Mouse (Mus musculus) heart, embryonic 14.5 days (tissue): Measurements from ENCODE around the gene Cbln3. TPM values are rescaled to one million over a fixed set of nuclear protein-coding genes. Genes with fewer than 3 reads are reported as not detected.

Experiments used
- ATAC-seq: fragments of 200-750 bp; cut with Nextera tagmentation; 2 replicates; pipeline ENCODE4 v1.8.0; 2017; ENCODE audit warnings: low read depth, moderate TSS enrichment; ENCODE audit not compliant: insufficient number of reproducible peaks, insufficient read depth, low FRiP score
- H3K27ac ChIP-seq, 2 experiments: fragments of 200-500 bp in 1 of 2; fragments of 300-500 bp in 1 of 2; sonication (generic) in 1 of 2; replicated peaks in 1 of 2; 2 replicates each; pipeline ENCODE4 v1.5.1; 2012 to 2014; ENCODE audit warnings: low read depth in 2 of 2, low read length in 2 of 2, control low read depth in 1 of 2, mild to moderate bottlenecking in 1 of 2, mixed read lengths in 1 of 2; ENCODE audit not compliant: control insufficient read depth in 1 of 2, insufficient read depth in 1 of 2
- H3K27me3 ChIP-seq: fragments of 300-500 bp; sonication (generic); 2 replicates; pipeline ENCODE4 v1.6.1; 2014; ENCODE audit warnings: mild to moderate bottlenecking, low read length, control low read depth; ENCODE audit not compliant: control insufficient read depth, insufficient read depth
- H3K36me3 ChIP-seq: fragments of 300-500 bp; sonication (generic); 2 replicates; pipeline ENCODE4 v1.6.1; 2014; ENCODE audit warnings: mild to moderate bottlenecking, control low read depth, low read length, mixed read lengths; ENCODE audit not compliant: control insufficient read depth, insufficient read depth
- H3K4me1 ChIP-seq, 2 experiments: fragments of 200-500 bp in 1 of 2; fragments of 300-500 bp in 1 of 2; sonication (generic) in 1 of 2; 2 replicates each; pipeline ENCODE4 v1.6.1; 2012 to 2014; ENCODE audit warnings: low read length in 2 of 2, control low read depth in 1 of 2, mixed read lengths in 1 of 2; ENCODE audit not compliant: control insufficient read depth in 2 of 2, insufficient read depth in 2 of 2
- H3K4me2 ChIP-seq: fragments of 300-500 bp; sonication (generic); 2 replicates; pipeline ENCODE4 v1.6.1; 2014; ENCODE audit warnings: mild to moderate bottlenecking, low read length
- H3K4me3 ChIP-seq, 2 experiments: fragments of 200-500 bp in 1 of 2; fragments of 300-500 bp in 1 of 2; sonication (generic) in 1 of 2; 2 replicates each; pipeline ENCODE4 v1.5.1; 2012 to 2014; ENCODE audit warnings: low read length in 2 of 2, mild to moderate bottlenecking in 2 of 2, control low read depth in 1 of 2, low read depth in 1 of 2, moderate library complexity in 1 of 2; ENCODE audit not compliant: control insufficient read depth in 1 of 2, insufficient read depth in 1 of 2
- H3K9ac ChIP-seq: fragments of 300-500 bp; sonication (generic); 2 replicates; pipeline ENCODE4 v1.6.1; 2014; ENCODE audit warnings: mild to moderate bottlenecking, low read length
- H3K9me3 ChIP-seq: fragments of 300-500 bp; sonication (generic); 2 replicates; pipeline ENCODE4 v1.6.1; 2016; ENCODE audit warnings: low read length, control low read depth; ENCODE audit not compliant: control insufficient read depth
- WGBS: fragments of 180-500 bp; shearing (Covaris S2); extraction: QIAGEN DNeasy Blood & Tissue Kit; methylation state at CpG from one replicate; pipeline ENCODE4 v1.1.7; 2014; 5-methylcytosine and 5-hydroxymethylcytosine counted together
- polyA plus RNA-seq: library from polyadenylated mRNA; unstranded; fragments of >200 nt; fragmentation: Nextera tagmentation; extraction: Ambion mirVana; gene quantifications from 2 replicates; pipeline ENCODE4 v1.2.1, GENCODE M21; 2014

The Cbln3 gene
- polyA plus RNA-seq, 1 experiment from 2014 or later: 0.61 TPM

DNA sequence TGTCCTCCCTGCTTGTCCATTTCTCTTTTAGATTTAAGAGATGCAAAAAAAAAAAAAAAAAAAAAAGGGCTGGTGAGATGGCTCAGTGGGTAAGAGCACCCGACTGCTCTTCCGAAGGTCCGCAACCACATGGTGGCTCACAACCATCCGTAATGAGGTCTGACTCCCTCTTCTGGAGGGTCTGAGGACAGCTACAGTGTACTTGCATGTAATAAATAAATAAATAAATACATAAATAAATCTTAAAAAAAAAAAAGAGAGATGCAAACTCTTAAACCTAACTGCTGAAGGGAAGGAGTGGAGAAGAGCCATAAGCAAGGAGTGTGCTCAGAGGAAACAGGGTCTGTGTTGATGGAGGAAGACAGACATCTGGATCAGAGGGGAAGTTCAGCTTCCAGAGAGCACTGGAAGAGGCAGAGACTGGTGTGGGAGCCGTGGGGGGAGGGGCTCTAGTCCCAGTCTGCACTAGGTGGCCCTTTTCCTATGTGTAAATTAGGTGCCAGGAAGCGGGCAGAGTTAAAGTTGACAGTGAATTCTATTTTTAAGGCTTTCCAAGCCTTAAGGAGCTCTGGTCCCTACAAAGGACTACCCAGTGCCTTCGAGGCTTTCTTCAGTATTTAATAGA, 5.8 kb downstream of the Cbln3 start:
- WGBS: 13% methylated on average over 7 of the region's 7 CpGs
- no peak overlapping the region for H3K9ac ChIP-seq
- no peaks in the 10 kb centered on the region for H3K9me3 ChIP-seq
- peaks cover 13 to 21% of the 10 kb centered on the region in 2 experiments for H3K4me1 ChIP-seq
- ATAC-seq: no peak
- H3K27me3 ChIP-seq: no peaks in the 10 kb centered on the region
- H3K36me3 ChIP-seq: peaks cover under 1% of the 10 kb centered on the region; the same call in 1 of the 2 replicates
- no peak overlapping the region for H3K27ac ChIP-seq
- no peak overlapping the region for H3K4me3 ChIP-seq
- peak overlapping the region; percentile 35 for H3K4me2 ChIP-seq

DNA sequence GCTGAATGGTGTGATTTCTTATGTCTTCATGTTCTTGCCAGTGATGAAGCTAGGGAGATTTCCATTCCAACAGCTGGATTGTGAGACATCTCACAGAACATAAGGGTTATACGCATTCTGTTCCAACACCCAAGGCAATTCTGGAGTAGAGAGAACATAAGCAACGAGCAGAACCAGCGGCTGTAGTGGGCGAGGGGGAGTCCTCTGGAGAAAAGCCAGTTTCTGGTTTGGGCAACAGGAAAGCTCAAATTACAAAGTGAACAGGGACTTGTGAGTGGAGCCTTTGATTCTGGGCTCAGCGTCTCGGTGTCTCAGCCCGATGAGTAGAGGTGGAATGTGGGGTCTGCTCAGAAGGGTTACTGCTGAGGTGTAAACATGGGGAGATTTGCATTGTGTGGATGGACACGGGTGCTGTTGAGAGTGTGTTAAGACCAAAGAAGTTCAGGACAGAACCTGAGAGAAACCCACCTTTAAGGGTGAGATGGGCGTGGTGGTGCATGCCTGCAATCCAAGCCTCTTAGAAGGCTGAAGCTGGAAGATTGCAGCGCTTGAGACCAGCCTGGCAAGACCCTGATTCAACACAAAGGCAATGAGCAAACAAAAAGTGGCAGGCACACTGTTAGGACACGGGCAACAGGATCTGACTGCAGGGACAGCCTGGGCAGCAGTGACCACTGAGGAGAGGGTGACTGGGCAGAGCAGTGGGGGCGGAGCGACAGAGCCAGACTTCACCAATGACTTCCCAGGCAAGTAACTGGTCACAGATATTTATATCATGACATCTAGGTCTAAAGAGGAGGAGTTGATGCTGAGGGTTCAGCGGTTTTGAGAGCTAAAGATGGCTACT, 6.5 kb downstream of the Cbln3 start:
- Histone ChIP-seq H3K36me3 (peaks cover 8% of the 10 kb centered on the region), H3K27me3 (no peaks in the 10 kb centered on the region), H3K9ac (0 out of 2 replicates have a peak overlapping the region, but pooled peaks have one; percentile 16), H3K4me3 (no peak overlapping the region), H3K9me3 (no peaks in the 10 kb centered on the region), H3K4me2 (peak overlapping the region; percentile 35), H3K4me1 (peaks cover 15 to 26% of the 10 kb centered on the region in 2 experiments), H3K27ac (0 out of 4 replicates have a peak overlapping the region, but pooled peaks of 1 of the 2 experiments have one; percentile 6)
- 12% methylated on average over 14 of the region's 14 CpGs for WGBS
- ATAC-seq: no peak

DNA sequence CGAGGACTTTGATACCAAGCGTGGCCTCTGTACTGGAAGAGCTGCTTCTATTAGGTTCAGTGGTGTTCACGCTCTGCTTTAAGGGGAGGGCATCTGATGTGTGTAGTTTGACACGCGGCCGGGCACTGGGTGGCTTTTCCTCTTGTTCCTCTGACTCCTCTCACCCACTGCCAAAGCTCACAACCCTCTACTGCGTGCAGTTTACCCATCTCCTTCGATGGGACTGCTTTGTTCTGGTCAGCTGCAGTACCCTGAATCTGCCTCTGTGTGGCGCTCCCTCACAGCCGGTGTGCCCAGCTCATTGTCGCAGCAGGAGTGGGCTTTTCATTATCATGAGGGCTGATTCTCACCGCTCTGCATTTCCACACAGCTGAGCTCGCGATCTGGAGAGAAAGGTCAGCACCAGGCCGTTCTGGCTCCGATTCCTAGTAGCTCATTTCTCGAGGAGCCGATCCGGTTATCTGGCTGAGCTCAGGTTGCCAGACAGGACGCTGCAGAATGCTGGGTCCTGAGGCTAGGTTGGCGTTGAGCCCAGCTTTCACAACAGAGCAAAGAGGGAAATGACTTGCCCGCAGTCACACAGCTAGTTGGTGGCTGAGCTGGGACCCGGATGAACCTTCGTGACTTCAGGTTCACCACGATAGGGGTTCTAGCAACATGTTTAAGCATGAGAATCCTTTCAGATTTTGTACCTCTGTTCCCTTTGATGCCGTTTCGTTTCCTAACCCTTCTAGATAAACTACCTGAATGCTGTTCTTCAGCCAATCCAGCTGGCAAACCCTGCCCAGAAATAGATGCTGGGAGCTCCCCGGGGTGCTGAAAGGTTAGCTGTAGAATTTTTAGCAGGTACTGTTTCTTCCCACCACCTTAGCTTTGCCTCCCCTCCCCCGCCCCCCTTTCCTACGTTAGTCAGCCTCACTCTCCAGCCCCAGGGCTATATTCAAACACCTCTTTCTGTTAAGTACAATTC, 10.2 kb downstream of the Cbln3 start:
- no peak for ATAC-seq
- Histone ChIP-seq H3K27ac (peak overlapping the region in 1 of 2 experiments; percentile 7; a peak in 1 of 4 replicates), H3K4me1 (peaks cover 15 to 26% of the 10 kb centered on the region in 2 experiments), H3K9ac (peak overlapping the region; percentile 28; the same call in 1 of the 2 replicates), H3K4me2 (peak overlapping the region; percentile 50), H3K36me3 (peaks cover 45% of the 10 kb centered on the region), H3K9me3 (no peaks in the 10 kb centered on the region), H3K27me3 (no peaks in the 10 kb centered on the region), H3K4me3 (peak overlapping the region in 1 of 2 experiments; percentile 11; a peak in 2 of 4 replicates)
- WGBS: 11% methylated on average over 30 of the region's 30 CpGs

DNA sequence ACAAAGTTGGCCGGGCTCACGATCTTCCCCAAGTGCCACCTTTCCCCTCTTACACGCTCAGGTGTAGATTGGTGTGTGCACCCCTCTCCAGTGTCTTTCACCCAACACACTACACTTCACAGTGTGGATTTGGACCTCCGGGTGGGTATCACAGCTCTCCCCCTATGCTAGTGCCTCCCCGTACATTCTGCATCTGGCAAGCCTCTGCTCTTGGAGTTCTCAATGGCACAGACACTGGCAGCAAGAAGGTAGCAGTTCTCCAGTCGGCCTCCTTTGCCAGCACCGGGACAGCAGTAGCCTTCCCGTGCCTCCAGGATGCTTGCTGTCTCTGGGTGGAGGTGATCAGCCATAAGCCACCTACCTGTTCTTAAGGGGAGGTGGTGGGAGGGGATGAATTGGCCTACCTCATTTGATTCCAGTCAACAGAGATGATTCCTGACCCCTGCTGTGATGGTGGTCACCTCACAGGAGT, 10.9 kb downstream of the Cbln3 start:
- no peaks in the 10 kb centered on the region for H3K27me3 ChIP-seq
- H3K27ac ChIP-seq: no peak overlapping the region
- peak overlapping the region; percentile 28; the same call in 1 of the 2 replicates for H3K9ac ChIP-seq
- H3K4me2 ChIP-seq: peak overlapping the region; percentile 50
- H3K9me3 ChIP-seq: no peaks in the 10 kb centered on the region
- peaks cover 13 to 22% of the 10 kb centered on the region in 2 experiments for H3K4me1 ChIP-seq
- WGBS: 76% methylated on average over 8 of the region's 8 CpGs
- no peak overlapping the region for H3K4me3 ChIP-seq
- ATAC-seq: no peak
- H3K36me3 ChIP-seq: peaks cover 52% of the 10 kb centered on the region

DNA sequence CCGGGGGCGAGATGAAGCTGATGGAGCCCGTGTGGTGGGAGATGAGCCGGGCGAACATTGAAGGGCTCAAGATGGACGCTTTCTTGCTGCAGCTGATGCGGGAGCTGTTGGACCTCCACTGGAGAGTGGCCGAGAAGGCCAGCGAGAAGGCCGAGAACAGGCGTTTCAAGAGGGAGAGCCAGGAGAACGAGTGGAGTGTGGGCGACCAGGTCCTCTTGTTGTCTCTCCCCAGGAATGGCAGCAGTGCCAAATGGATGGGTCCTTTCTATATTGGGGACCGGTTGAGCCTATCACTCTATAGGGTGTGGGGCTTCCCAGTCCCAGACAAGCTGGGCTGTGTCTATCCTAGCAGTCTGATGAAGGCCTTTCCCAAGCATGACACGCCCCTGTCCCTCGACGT, 11.6 kb downstream of the Cbln3 start:
- peaks cover 9 to 17% of the 10 kb centered on the region in 2 experiments for H3K4me1 ChIP-seq
- no peak overlapping the region for H3K4me3 ChIP-seq
- 82% methylated on average over 17 of the region's 17 CpGs for WGBS
- H3K36me3 ChIP-seq: peaks cover 59% of the 10 kb centered on the region
- H3K4me2 ChIP-seq: no peak overlapping the region
- no peak overlapping the region for H3K27ac ChIP-seq
- H3K9me3 ChIP-seq: no peaks in the 10 kb centered on the region
- no peak overlapping the region for H3K9ac ChIP-seq
- H3K27me3 ChIP-seq: no peaks in the 10 kb centered on the region
- ATAC-seq: 0 out of 2 replicates have a peak, but pooled peaks have one; percentile 23

DNA sequence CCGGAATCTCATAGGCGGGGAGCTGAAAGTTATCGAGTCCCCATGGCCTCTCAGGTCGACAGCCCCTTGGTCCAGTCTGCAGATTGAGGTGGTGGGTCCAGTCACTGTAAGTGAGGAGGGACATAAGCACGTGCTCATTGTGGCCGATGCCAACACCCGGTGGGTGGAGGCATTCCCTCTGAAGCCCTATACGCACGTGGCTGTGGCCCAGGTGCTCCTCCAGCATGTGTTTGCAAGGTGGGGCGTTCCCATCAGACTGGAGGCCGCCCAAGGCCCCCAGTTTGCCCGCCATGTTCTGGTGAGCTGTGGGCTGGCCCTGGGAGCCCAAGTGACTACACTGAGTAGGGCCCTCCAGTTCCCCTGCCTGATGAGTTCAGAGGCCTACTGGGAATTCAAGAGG, 12.2 kb downstream of the Cbln3 start:
- Histone ChIP-seq H3K9me3 (no peaks in the 10 kb centered on the region), H3K27ac (no peak overlapping the region), H3K9ac (no peak overlapping the region), H3K36me3 (peaks cover 64% of the 10 kb centered on the region), H3K27me3 (no peaks in the 10 kb centered on the region), H3K4me1 (peaks cover 9 to 14% of the 10 kb centered on the region in 2 experiments), H3K4me2 (no peak overlapping the region), H3K4me3 (no peak overlapping the region)
- WGBS: 89% methylated on average over 12 of the region's 12 CpGs
- no peak for ATAC-seq

DNA sequence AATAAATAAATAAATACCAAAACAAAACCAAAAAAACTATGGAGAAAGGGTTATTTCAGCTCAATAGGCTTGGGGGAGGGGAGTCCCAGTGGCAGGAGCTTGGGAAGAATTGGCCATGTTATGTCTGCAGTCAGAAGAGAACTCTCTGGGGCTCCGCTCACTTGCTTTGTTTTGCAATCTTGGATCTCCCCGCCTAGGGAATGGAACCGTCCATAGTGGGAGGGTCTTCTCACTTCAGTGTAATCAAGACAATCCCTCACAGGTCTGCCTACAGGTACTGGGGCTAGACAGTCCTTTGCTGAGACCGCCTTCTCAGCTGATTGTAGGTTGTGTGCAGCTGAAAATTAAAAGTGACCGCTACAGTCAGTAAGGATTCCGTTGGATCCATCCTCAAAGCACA, 14.7 kb downstream of the Cbln3 start:
- no peak overlapping the region for H3K4me2 ChIP-seq
- no peaks in the 10 kb centered on the region for H3K9me3 ChIP-seq
- ATAC-seq: no peak
- H3K9ac ChIP-seq: no peak overlapping the region
- H3K27me3 ChIP-seq: no peaks in the 10 kb centered on the region
- H3K4me1 ChIP-seq: peaks cover 9 to 14% of the 10 kb centered on the region in 2 experiments
- H3K36me3 ChIP-seq: peaks cover 89% of the 10 kb centered on the region
- WGBS: 94% methylated on average over 6 of the region's 6 CpGs
- H3K4me3 ChIP-seq: no peak overlapping the region
- H3K27ac ChIP-seq: no peak overlapping the region
